Mouse (Mus musculus) liver, embryonic 13.5 days (tissue): ENCODE data around the gene Yars. TPM values are rescaled to one million over a fixed set of nuclear protein-coding genes. Genes with fewer than 3 reads are reported as not detected.

ENCODE experiments used
- ATAC-seq: fragments of 200-750 bp; cut with Nextera tagmentation; 2 replicates; pipeline ENCODE4 v1.8.0; 2017; ENCODE audit warnings: low read depth, mild to moderate bottlenecking, moderate number of reproducible peaks, moderate library complexity
- DNase-seq: peaks from one replicate; pipeline ENCODE4 v3.0.0; 2022
- H3K27ac ChIP-seq: fragments of 300-500 bp; sonication (generic); 2 replicates; pipeline ENCODE4 v1.5.1; 2015; ENCODE audit warnings: moderate library complexity, mild to moderate bottlenecking, inconsistent platforms
- H3K27me3 ChIP-seq: fragments of 300-500 bp; sonication (generic); 2 replicates; pipeline ENCODE4 v1.6.1; 2015; ENCODE audit warnings: mild to moderate bottlenecking, inconsistent platforms
- H3K36me3 ChIP-seq: fragments of 300-500 bp; sonication (generic); 2 replicates; pipeline ENCODE4 v1.6.1; 2015; ENCODE audit warnings: mild to moderate bottlenecking, inconsistent platforms
- H3K4me1 ChIP-seq: fragments of 300-500 bp; sonication (generic); replicated peaks from 2 replicates; pipeline ENCODE4 v1.6.1; 2015; ENCODE audit warnings: inconsistent platforms
- H3K4me2 ChIP-seq: fragments of 300-500 bp; sonication (generic); 2 replicates; pipeline ENCODE4 v1.6.1; 2015; ENCODE audit warnings: inconsistent platforms, mild to moderate bottlenecking, moderate library complexity
- H3K4me3 ChIP-seq: fragments of 300-500 bp; sonication (generic); replicated peaks from 2 replicates; pipeline ENCODE4 v1.5.1; 2015; ENCODE audit warnings: mild to moderate bottlenecking, inconsistent platforms
- H3K9ac ChIP-seq: fragments of 300-500 bp; sonication (generic); 2 replicates; pipeline ENCODE4 v1.6.1; 2015; ENCODE audit warnings: mild to moderate bottlenecking, inconsistent platforms
- H3K9me3 ChIP-seq: fragments of 300-500 bp; sonication (generic); replicated peaks from 2 replicates; pipeline ENCODE4 v1.6.1; 2016; ENCODE audit warnings: inconsistent platforms
- WGBS: fragments of 180-500 bp; shearing (Covaris S2); methylation state at CpG from one replicate; pipeline ENCODE4 v1.1.7; 2015; ENCODE audit not compliant: insufficient replicate concordance; 5-methylcytosine and 5-hydroxymethylcytosine counted together
- polyA plus RNA-seq: library from polyadenylated mRNA; unstranded; fragments of >200 nt; fragmentation: Nextera tagmentation; extraction: Ambion mirVana; gene quantifications from 2 replicates; pipeline ENCODE4 v1.2.1, GENCODE M21; 2015

Yars gene
- polyA plus RNA-seq, 1 experiment from 2014 or later: 69.9 TPM

- WGBS: 82% methylated on average over 4 of the region's 4 CpGs
- H3K4me1 ChIP-seq: peaks cover 35% of the 10 kb centered on the region
- H3K27me3 ChIP-seq: no peaks in the 10 kb centered on the region; the same call in 1 of the 2 replicates
These were observed 69.5 kb downstream of the Yars start for GRCm38 (mm10) chr4:129259101-129259500.

DNA sequence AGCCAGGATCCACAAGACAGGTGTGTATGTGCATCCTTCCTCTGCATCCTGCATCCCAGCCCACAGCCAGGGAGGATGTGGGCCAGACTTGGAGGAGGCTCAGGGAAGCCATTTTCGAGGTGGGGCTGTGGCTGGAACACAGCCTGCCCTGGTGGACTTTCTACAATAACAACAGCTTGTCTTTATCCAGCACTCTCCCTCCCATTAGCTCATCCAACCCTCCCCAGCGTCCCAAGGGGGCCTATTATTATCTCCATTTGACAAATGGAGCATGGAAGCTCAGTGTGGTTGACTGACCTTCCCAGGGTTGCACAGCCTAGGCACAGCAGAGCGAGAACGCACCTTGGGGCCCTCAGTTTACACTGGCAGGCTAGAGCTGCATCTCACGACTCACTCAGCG is 71.1 kb downstream of the Yars start:
- no peak for DNase-seq
- 32% methylated on average over 6 of the region's 6 CpGs for WGBS
- H3K4me1 ChIP-seq: peaks cover 38% of the 10 kb centered on the region
- no peaks in the 10 kb centered on the region for H3K9me3 ChIP-seq
- no peaks in the 10 kb centered on the region for H3K36me3 ChIP-seq
- no peak overlapping the region for H3K4me3 ChIP-seq
- no peaks in the 10 kb centered on the region; the same call in 1 of the 2 replicates for H3K27me3 ChIP-seq
- no peak overlapping the region for H3K9ac ChIP-seq
- H3K4me2 ChIP-seq: no peak overlapping the region
- peak overlapping the region; percentile 31; the same call in 1 of the 2 replicates for H3K27ac ChIP-seq
- ATAC-seq: no peak

More at GRCm38 (mm10) chr4:129259101-129259500, 69.5 kb downstream of the Yars start:
- Histone ChIP-seq H3K4me3 (no peak overlapping the region), H3K36me3 (no peaks in the 10 kb centered on the region), H3K27ac (no peak overlapping the region), H3K4me2 (no peak overlapping the region), H3K9ac (no peak overlapping the region), H3K9me3 (no peaks in the 10 kb centered on the region)
- DNase-seq: no peak
- ATAC-seq: no peak

DNA sequence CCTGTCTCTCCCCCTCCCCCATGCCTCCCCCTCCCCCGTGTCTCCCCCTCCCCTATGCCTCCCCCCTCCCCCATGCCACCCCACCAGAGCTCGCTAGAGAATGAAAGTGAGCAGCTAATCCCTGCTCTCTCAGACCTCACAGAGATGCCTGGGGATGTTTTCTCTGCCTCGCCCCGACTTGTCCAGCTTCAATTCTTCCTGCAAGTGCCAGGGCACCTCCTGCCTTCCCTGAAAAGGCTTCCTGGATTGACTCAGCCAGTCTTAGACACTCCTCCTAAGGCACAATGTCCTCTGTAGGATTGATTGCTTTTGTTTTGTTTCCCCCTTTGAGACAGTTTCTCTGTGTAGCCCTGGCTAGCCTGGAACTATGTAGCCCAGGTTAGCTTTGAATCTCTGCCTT is 71.6 kb downstream of the Yars start, which contains the start of gene C77080:
Gene C77080 (minus strand): TSS at position 209 of the 400 bp plus-strand sequence.
- Histone ChIP-seq H3K27ac (peak within 1 kb of the TSS; percentile 31; the same call in 1 of the 2 replicates), H3K9me3 (no peaks in the 10 kb centered on the region), H3K36me3 (no peaks in the 10 kb centered on the region), H3K9ac (no peak within 1 kb of the TSS), H3K27me3 (no peaks in the 10 kb centered on the region; the same call in 1 of the 2 replicates), H3K4me1 (peaks cover 38% of the 10 kb centered on the region), H3K4me3 (no peak within 1 kb of the TSS), H3K4me2 (no peak within 1 kb of the TSS)
- ATAC-seq: no peak
- WGBS: 33% methylated on average over 3 of the region's 4 CpGs
- DNase-seq: no peak

DNA sequence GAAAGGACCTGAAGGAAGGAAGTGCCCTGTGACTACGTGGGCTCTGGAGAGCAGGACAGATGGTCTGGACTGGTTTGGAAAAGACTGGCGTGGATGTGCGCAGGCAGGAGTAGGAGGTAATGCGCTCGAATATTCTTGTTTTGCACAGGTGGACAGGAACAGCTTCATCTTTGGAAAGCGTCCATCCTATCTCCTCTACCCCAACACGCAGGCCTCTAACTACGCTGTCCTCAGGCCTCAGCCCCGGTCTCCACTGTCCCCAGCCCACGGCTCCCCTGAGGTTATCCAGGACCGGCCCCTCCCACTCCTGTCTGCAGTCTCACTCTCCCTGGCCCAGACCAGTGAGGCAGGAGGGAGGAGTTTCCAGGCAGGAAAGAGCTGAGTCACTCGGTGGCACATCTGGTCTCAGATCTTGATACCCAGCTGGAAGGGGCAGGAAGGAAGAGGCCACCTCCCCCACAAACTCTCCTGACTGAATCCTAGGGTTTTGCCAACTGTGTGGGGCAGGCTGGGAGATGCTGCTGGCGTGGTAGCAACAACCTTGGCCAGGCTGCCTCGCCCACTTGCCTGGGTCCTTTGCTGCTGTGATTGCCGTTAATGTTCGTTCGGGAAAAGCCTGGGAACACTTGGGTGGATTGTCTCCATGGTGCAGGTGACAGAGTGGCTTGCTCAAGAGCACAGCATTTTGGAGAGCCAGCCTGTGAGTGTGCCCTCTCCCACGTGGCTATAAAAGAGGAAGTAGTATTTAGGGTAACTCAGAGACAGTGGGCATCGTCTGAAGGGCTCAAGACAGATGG is 73.9 kb downstream of the Yars start:
- H3K36me3 ChIP-seq: no peaks in the 10 kb centered on the region
- peak overlapping the region; percentile 53 for H3K4me2 ChIP-seq
- WGBS: 20% methylated on average over 19 of the region's 19 CpGs
- H3K27me3 ChIP-seq: no peaks in the 10 kb centered on the region; the same call in 1 of the 2 replicates
- peaks cover 33% of the 10 kb centered on the region for H3K4me1 ChIP-seq
- peak overlapping the region; percentile 1; the same call in 1 of the 2 replicates for H3K27ac ChIP-seq
- peak overlapping the region; percentile 28 for H3K9ac ChIP-seq
- no peaks in the 10 kb centered on the region for H3K9me3 ChIP-seq
- peak; percentile 92 for ATAC-seq
- peak; percentile 74 for DNase-seq
- peak overlapping the region; percentile 6; the same call in 1 of the 2 replicates for H3K4me3 ChIP-seq

GRCm38 (mm10) chr4:129266191-129266590 is 76.6 kb downstream of the Yars start:
- Histone ChIP-seq H3K9me3 (no peaks in the 10 kb centered on the region), H3K4me2 (no peak overlapping the region), H3K27ac (no peak overlapping the region), H3K36me3 (no peaks in the 10 kb centered on the region), H3K4me3 (no peak overlapping the region), H3K27me3 (no peaks in the 10 kb centered on the region; the same call in 1 of the 2 replicates), H3K4me1 (peaks cover 28% of the 10 kb centered on the region), H3K9ac (no peak overlapping the region)
- WGBS: 65% methylated on average over 4 of the region's 4 CpGs
- ATAC-seq (no peak), DNase-seq (no peak)

- ATAC-seq: no peak
- 80% methylated on average over 5 of the region's 5 CpGs for WGBS
- H3K27me3 ChIP-seq: no peaks in the 10 kb centered on the region; the same call in 1 of the 2 replicates
- H3K4me1 ChIP-seq: peaks cover 28% of the 10 kb centered on the region
- no peak overlapping the region for H3K4me3 ChIP-seq
- no peak overlapping the region for H3K4me2 ChIP-seq
- no peak overlapping the region for H3K27ac ChIP-seq
- no peaks in the 10 kb centered on the region for H3K36me3 ChIP-seq
- H3K9me3 ChIP-seq: no peaks in the 10 kb centered on the region
- no peak overlapping the region for H3K9ac ChIP-seq
- no peak for DNase-seq
These were observed 77.3 kb downstream of the Yars start for GRCm38 (mm10) chr4:129266821-129267220.

DNA sequence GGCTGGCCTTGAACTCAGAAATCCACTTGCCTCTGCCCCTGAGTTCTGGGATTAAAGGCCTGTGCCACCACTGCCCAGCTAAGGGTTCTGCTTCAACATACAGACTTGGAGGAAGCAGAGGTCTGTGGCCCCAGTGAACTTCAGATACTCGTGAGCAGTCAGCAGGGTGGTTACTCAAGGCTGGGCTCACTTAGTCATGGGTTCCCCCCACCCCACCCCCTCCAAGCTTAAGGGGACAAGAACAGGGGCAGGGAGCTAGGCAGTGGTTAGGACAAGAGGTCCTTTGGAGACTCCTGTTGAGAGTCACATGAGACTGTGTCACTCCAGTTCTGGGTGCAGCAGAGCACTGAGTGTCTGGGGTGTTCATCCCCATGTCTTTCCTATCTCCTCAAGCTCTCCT is 79.1 kb downstream of the Yars start:
- no peak overlapping the region for H3K9ac ChIP-seq
- H3K27ac ChIP-seq: no peak overlapping the region
- H3K4me2 ChIP-seq: no peak overlapping the region
- ATAC-seq: no peak
- H3K9me3 ChIP-seq: no peaks in the 10 kb centered on the region
- no peak overlapping the region for H3K4me3 ChIP-seq
- H3K36me3 ChIP-seq: no peaks in the 10 kb centered on the region
- WGBS: 30% methylated on average over 1 of the region's 1 CpGs
- DNase-seq: no peak
- no peaks in the 10 kb centered on the region; the same call in 1 of the 2 replicates for H3K27me3 ChIP-seq
- peaks cover 25% of the 10 kb centered on the region for H3K4me1 ChIP-seq

Other genes with a start within 250 kb of the Yars start
- 0.93 and 1.2 TPM in 2 replicates for gene Azin2, start 227.3 kb upstream of the Yars start, polyA plus RNA-seq
- gene Ak2, start 197.8 kb upstream of the Yars start, polyA plus RNA-seq: 182 and 189 TPM in 2 replicates
- gene Rnf19b, start 131.5 kb upstream of the Yars start, polyA plus RNA-seq: 4.8 and 5.9 TPM in 2 replicates
- gene Tmem54, start 84.2 kb upstream of the Yars start, polyA plus RNA-seq: 1.9 and 2.1 TPM in 2 replicates
- gene Hpca, start 67.7 kb upstream of the Yars start, polyA plus RNA-seq: 0.92 and 1.2 TPM in 2 replicates
- 1.1 TPM in 2 replicates for gene Fndc5, start 52.8 kb upstream of the Yars start, polyA plus RNA-seq
- gene S100pbp, start within 50 bp of the Yars start, polyA plus RNA-seq: 5.8 and 7.4 TPM in 2 replicates
- 0.47 and 0.59 TPM in 2 replicates for gene C77080, start 71.6 kb downstream of the Yars start, polyA plus RNA-seq
- 0.07 and 0.13 TPM in 2 replicates for gene Sync, start 97.9 kb downstream of the Yars start, polyA plus RNA-seq
- 290 and 339 TPM in 2 replicates for gene Rbbp4, start 145.6 kb downstream of the Yars start, polyA plus RNA-seq
- 30.4 and 34.6 TPM in 2 replicates for gene Zbtb8os, start 145.9 kb downstream of the Yars start, polyA plus RNA-seq
- 2.4 and 2.7 TPM in 2 replicates for gene Zbtb8a, start 188.4 kb downstream of the Yars start, polyA plus RNA-seq